Mouse (Mus musculus): ENCODE results near the gene Ugt1a5. TPM values are rescaled to one million over a fixed set of nuclear protein-coding genes. Genes with fewer than 3 reads are reported as not detected.

The Ugt1a5 gene
- polyA plus RNA-seq, 1 experiment from 2014 or later = not detected

Other genes with a start within 250 kb of the Ugt1a5 start
- 15.2 and 22.4 TPM in 2 replicates for gene Usp40, start 157.5 kb upstream of the Ugt1a5 start, polyA plus RNA-seq (2014; fragmentation: Nextera tagmentation; extraction: Ambion mirVana)
- gene Ugt1a10, start 110.6 kb upstream of the Ugt1a5 start, polyA plus RNA-seq (2014; fragmentation: Nextera tagmentation; extraction: Ambion mirVana) = not detected in 2 replicates
- not detected in 2 replicates for gene Ugt1a9, start 95.2 kb upstream of the Ugt1a5 start, polyA plus RNA-seq (2014; fragmentation: Nextera tagmentation; extraction: Ambion mirVana)
- not detected in 2 replicates for gene Ugt1a8, start 78.2 kb upstream of the Ugt1a5 start, polyA plus RNA-seq (2014; fragmentation: Nextera tagmentation; extraction: Ambion mirVana)
- 0.24 and 0.99 TPM in 2 replicates for gene Ugt1a7c, start 71.0 kb upstream of the Ugt1a5 start, polyA plus RNA-seq (2014; fragmentation: Nextera tagmentation; extraction: Ambion mirVana)
- gene Ugt1a6b, start 62.8 kb upstream of the Ugt1a5 start, polyA plus RNA-seq (2014; fragmentation: Nextera tagmentation; extraction: Ambion mirVana) = 0.13 TPM in 1 of 2 replicates, not detected in the other
- gene Ugt1a6a, start 31.2 kb upstream of the Ugt1a5 start, polyA plus RNA-seq (2014; fragmentation: Nextera tagmentation; extraction: Ambion mirVana) = 0.58 and 0.72 TPM in 2 replicates
- gene Ugt1a2, start 34.6 kb downstream of the Ugt1a5 start, polyA plus RNA-seq (2014; fragmentation: Nextera tagmentation; extraction: Ambion mirVana) = not detected in 2 replicates
- gene Dnajb3, start 39.8 kb downstream of the Ugt1a5 start, polyA plus RNA-seq (2014; fragmentation: Nextera tagmentation; extraction: Ambion mirVana) = 12.9 and 14.2 TPM in 2 replicates
- gene Ugt1a1, start 45.9 kb downstream of the Ugt1a5 start, polyA plus RNA-seq (2014; fragmentation: Nextera tagmentation; extraction: Ambion mirVana) = not detected in 2 replicates
- gene Mroh2a, start 61.0 kb downstream of the Ugt1a5 start, polyA plus RNA-seq (2014; fragmentation: Nextera tagmentation; extraction: Ambion mirVana) = 0.66 and 1.8 TPM in 2 replicates
- gene Hjurp, start 111.6 kb downstream of the Ugt1a5 start, polyA plus RNA-seq (2014; fragmentation: Nextera tagmentation; extraction: Ambion mirVana) = 52.9 and 80.2 TPM in 2 replicates
- 0.14 TPM in 1 of 2 replicates, not detected in the other for gene Trpm8, start 111.6 kb downstream of the Ugt1a5 start, polyA plus RNA-seq (2014; fragmentation: Nextera tagmentation; extraction: Ambion mirVana)
- 0.47 and 0.81 TPM in 2 replicates for gene Spp2, start 240.9 kb downstream of the Ugt1a5 start, polyA plus RNA-seq (2014; fragmentation: Nextera tagmentation; extraction: Ambion mirVana)

Measured in midbrain, embryonic 14.5 days (tissue).